Mouse (Mus musculus) myocyte (in vitro differentiated cells): ENCODE results near the gene Alk. TPM values are rescaled to one million over a fixed set of nuclear protein-coding genes. Genes with fewer than 3 reads are reported as not detected.

Experiments
- H3K27me3 ChIP-seq: one replicate; pipeline ENCODE4 v1.6.1; 2011; ENCODE audit not compliant: control insufficient read depth, insufficient read depth, insufficient read length
- H3K36me3 ChIP-seq: one replicate; pipeline ENCODE4 v1.6.1; 2011; ENCODE audit not compliant: control insufficient read depth, insufficient read depth
- H3K4me2 ChIP-seq: one replicate; pipeline ENCODE4 v1.6.1; 2011; ENCODE audit warnings: low read depth, control low read depth
- H3K4me3 ChIP-seq: one replicate; pipeline ENCODE4 v1.5.1; 2011; ENCODE audit warnings: mild to moderate bottlenecking, control low read depth, moderate library complexity
- H3K79me2 ChIP-seq: one replicate; pipeline ENCODE4 v1.6.1; 2011; ENCODE audit not compliant: control insufficient read depth, insufficient read depth
- H3ac ChIP-seq: one replicate; pipeline ENCODE4 v1.6.1; 2011; ENCODE audit not compliant: control insufficient read depth, insufficient read length
- CEBPB ChIP-seq: IDR thresholded peaks from 2 replicates; pipeline ENCODE4 v1.6.1; 2011; ENCODE audit warnings: mild to moderate bottlenecking, moderate library complexity; ENCODE audit not compliant: poor library complexity, insufficient read depth, severe bottlenecking
- E2F4 ChIP-seq: IDR thresholded peaks from one replicate; pipeline ENCODE4 v1.6.1; 2011; ENCODE audit warnings: mild to moderate bottlenecking, control low read depth, moderate library complexity; ENCODE audit not compliant: insufficient read depth
- MAX ChIP-seq: IDR thresholded peaks from one replicate; pipeline ENCODE4 v1.6.1; 2011; ENCODE audit warnings: low read depth, mild to moderate bottlenecking, control low read depth
- MYOD1 ChIP-seq, 3 experiments: IDR thresholded peaks; one replicate each; pipeline ENCODE4 v1.6.1; 2011; ENCODE audit warnings: control low read depth in 2 of 3, low read depth in 2 of 3, mild to moderate bottlenecking in 2 of 3, moderate library complexity in 1 of 3; ENCODE audit not compliant: insufficient read length in 2 of 3, control insufficient read depth in 1 of 3
- MYOG ChIP-seq, 3 experiments: IDR thresholded peaks; one replicate each; pipeline ENCODE4 v1.6.1; 2011; ENCODE audit warnings: control low read depth in 2 of 3, low read depth in 2 of 3, mild to moderate bottlenecking in 2 of 3; ENCODE audit not compliant: insufficient read length in 2 of 3, control insufficient read depth in 1 of 3, insufficient read depth in 1 of 3
- POLR2A ChIP-seq: IDR thresholded peaks from one replicate; pipeline ENCODE4 v1.6.1; 2011; ENCODE audit warnings: low read depth, mild to moderate bottlenecking, control low read depth, moderate library complexity; ENCODE audit not compliant: insufficient read length
- POLR2AphosphoS2 ChIP-seq: IDR thresholded peaks from one replicate; pipeline ENCODE4 v1.6.1; 2011; ENCODE audit warnings: low read depth, control low read depth; ENCODE audit not compliant: insufficient read length
- REST ChIP-seq: IDR thresholded peaks from one replicate; pipeline ENCODE4 v1.6.1; 2011; ENCODE audit warnings: mild to moderate bottlenecking, control low read depth, moderate library complexity; ENCODE audit not compliant: insufficient read depth, insufficient read length
- SRF ChIP-seq: IDR thresholded peaks from one replicate; pipeline ENCODE4 v1.6.1; 2011; ENCODE audit warnings: low read depth; ENCODE audit not compliant: control insufficient read depth, insufficient read length
- TCF12 ChIP-seq: IDR thresholded peaks from one replicate; pipeline ENCODE4 v1.6.1; 2011; ENCODE audit warnings: mild to moderate bottlenecking, control low read depth; ENCODE audit not compliant: poor library complexity, insufficient read depth, severe bottlenecking
- TCF3 ChIP-seq: IDR thresholded peaks from one replicate; pipeline ENCODE4 v1.6.1; 2011; ENCODE audit warnings: low read depth, control low read depth; ENCODE audit not compliant: insufficient read length
- USF1 ChIP-seq: IDR thresholded peaks from one replicate; pipeline ENCODE4 v1.6.1; 2011; ENCODE audit warnings: low read depth, mild to moderate bottlenecking, control low read depth, moderate library complexity
- polyA plus RNA-seq: library from polyadenylated mRNA; unstranded; fragments of >200 nt; fragmentation: generic; extraction: Trizol; gene quantifications from one replicate; pipeline ENCODE4 v1.2.1, GENCODE M21; 2012; ENCODE audit warnings: missing spikeins

Alk gene
- polyA plus RNA-seq, 1 experiment: not detected

DNA sequence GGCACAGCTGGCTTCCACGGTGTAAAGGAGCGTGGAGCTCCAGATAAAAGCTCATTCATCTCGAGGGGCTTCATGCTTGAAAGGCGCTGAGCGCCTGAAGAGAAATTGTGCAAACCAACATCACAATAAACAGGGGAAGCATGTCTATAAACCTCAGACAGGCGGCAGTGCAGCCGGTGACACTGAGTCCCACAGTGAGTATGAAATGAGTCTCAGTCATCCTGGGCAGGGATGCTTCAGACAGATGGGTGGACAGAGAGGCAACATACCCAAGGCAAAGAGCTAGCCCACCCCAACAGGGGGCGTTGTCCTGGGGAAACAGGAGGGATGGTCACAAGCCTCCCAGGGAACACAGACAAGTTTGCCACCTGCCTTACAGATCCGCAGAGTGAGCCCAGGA, 460.0 kb downstream of the Alk start:
- no peak overlapping the region for H3ac ChIP-seq
- no peak for TF ChIP-seq E2F4
- TF ChIP-seq REST: no peak
- no peak for TF ChIP-seq MYOG (IDR thresholded peaks at IDR 0.05; ENCODE audit: control insufficient read depth in 1 of 3, insufficient read depth in 1 of 3, insufficient read length in 2 of 3, low read depth in 2 of 3)
- no peak for TF ChIP-seq POLR2AphosphoS2
- TF ChIP-seq POLR2A: no peak
- no peak for TF ChIP-seq CEBPB
- TF ChIP-seq MAX: no peak
- no peak for TF ChIP-seq TCF3
- no peak for TF ChIP-seq SRF
- TF ChIP-seq USF1: no peak
- no peak for TF ChIP-seq TCF12
- no peak for TF ChIP-seq MYOD1 (IDR thresholded peaks at IDR 0.05; ENCODE audit: control insufficient read depth in 1 of 3, insufficient read length in 2 of 3, low read depth in 2 of 3)
- no peaks in the 10 kb centered on the region for H3K79me2 ChIP-seq
- H3K27me3 ChIP-seq: no peaks in the 10 kb centered on the region
- H3K4me3 ChIP-seq: no peak overlapping the region
- no peaks in the 10 kb centered on the region for H3K36me3 ChIP-seq
- H3K4me2 ChIP-seq: no peak overlapping the region

DNA sequence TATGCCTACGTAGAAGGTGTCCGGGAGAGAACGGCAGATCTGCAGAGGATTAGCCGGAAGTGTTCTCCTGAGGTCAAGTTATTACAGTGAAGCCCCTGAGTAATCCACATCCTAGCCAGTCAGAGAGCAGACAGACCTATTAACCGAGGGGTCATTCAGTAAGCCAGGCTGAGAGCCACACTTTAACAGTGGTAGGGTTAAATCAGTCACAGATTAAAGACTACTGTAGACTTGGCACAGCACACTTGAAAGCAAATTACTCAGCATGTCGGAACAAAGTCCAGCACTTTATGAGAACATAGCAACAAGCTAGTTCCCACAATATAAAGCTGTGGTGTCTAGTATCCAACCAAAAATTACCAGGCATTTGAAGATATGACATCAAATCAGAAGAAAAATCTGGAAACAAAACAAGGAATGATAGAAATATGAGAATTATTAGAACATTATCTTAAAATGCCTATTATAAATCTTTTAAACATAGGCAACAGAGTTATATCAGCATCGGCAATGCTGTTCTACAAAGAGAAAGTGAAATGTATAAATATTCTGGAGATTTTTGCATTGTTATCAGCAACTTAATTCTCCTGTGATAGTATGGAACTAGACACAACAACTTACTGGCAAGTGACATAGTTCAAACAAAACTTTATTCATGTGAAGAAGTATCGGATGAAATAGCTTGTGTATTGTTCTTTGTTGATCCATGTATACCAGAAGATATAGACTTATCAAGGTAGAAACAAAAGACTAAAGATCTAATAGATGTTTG, 472.1 kb downstream of the Alk start:
- H3K79me2 ChIP-seq: no peaks in the 10 kb centered on the region

DNA sequence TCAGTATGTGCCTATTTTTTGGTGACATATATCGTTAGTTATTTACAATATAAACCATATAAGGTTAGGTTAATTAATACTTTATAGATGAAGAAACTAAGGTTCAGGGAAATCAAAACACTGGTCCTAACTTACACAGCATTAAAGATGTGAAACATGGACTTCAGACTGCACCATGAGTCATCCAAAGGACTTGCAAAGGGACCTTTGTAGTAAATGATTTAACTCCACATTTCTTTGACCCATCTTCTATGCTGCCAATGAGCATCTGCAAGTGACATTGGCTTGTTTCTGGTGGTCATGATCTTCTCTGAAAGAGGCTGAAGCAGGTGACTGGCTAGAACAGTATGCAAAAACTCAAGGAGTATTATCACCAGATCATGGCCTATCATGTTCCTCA, 482.8 kb downstream of the Alk start:
- Histone ChIP-seq H3K4me3 (no peak overlapping the region), H3K27me3 (no peaks in the 10 kb centered on the region), H3K36me3 (no peaks in the 10 kb centered on the region), H3K4me2 (no peak overlapping the region), H3K79me2 (no peaks in the 10 kb centered on the region), H3ac (no peak overlapping the region)
- no peak for TF ChIP-seq POLR2A
- TF ChIP-seq USF1: no peak
- no peak for TF ChIP-seq MAX
- TF ChIP-seq CEBPB: no peak
- no peak for TF ChIP-seq TCF12
- TF ChIP-seq REST: no peak
- TF ChIP-seq MYOG (IDR thresholded peaks at IDR 0.05; ENCODE audit: control insufficient read depth in 1 of 3, insufficient read depth in 1 of 3, insufficient read length in 2 of 3, low read depth in 2 of 3): no peak
- no peak for TF ChIP-seq TCF3
- TF ChIP-seq E2F4: no peak
- no peak for TF ChIP-seq SRF
- no peak for TF ChIP-seq POLR2AphosphoS2
- TF ChIP-seq MYOD1 (IDR thresholded peaks at IDR 0.05; ENCODE audit: control insufficient read depth in 1 of 3, insufficient read length in 2 of 3, low read depth in 2 of 3): no peak

More for the DNA sequence above, 472.1 kb downstream of the Alk start:
- no peak for TF ChIP-seq REST
- no peak for TF ChIP-seq POLR2A
- TF ChIP-seq MYOG (IDR thresholded peaks at IDR 0.05; ENCODE audit: control insufficient read depth in 1 of 3, insufficient read depth in 1 of 3, insufficient read length in 2 of 3, low read depth in 2 of 3): no peak
- no peak for TF ChIP-seq MYOD1 (IDR thresholded peaks at IDR 0.05; ENCODE audit: control insufficient read depth in 1 of 3, insufficient read length in 2 of 3, low read depth in 2 of 3)
- no peak for TF ChIP-seq CEBPB
- no peak for TF ChIP-seq E2F4
- no peak for TF ChIP-seq USF1
- TF ChIP-seq SRF: no peak
- no peak for TF ChIP-seq MAX
- TF ChIP-seq TCF3: no peak
- TF ChIP-seq TCF12: no peak
- TF ChIP-seq POLR2AphosphoS2: no peak
- Histone ChIP-seq H3K27me3 (no peaks in the 10 kb centered on the region), H3K36me3 (no peaks in the 10 kb centered on the region), H3ac (no peak overlapping the region), H3K4me2 (no peak overlapping the region), H3K4me3 (no peak overlapping the region)

DNA sequence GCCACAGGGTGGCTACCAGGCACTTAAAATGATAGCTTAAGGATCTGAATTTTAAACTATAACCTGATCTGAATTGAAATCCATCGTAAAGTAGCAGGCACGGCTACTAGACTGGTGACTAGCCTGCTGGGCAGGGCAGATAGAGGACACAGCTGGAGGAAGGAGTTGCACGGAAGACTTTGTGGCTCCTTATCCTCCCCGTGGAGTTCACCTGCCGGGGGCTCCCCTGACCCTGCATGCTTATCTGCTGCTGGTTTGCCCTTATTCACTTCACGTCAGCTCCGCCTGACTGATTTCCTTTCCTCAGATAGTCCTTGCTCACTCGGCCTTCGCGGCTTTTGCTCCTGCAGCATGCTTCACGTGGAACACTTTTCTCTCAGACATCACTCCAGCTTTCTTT, 484.1 kb downstream of the Alk start:
- TF ChIP-seq REST (no peak), MYOG (IDR thresholded peaks at IDR 0.05; ENCODE audit: control insufficient read depth in 1 of 3, insufficient read depth in 1 of 3, insufficient read length in 2 of 3, low read depth in 2 of 3) (no peak), TCF3 (no peak), TCF12 (no peak), E2F4 (no peak), MYOD1 (IDR thresholded peaks at IDR 0.05; ENCODE audit: control insufficient read depth in 1 of 3, insufficient read length in 2 of 3, low read depth in 2 of 3) (no peak), POLR2A (no peak), MAX (no peak), CEBPB (no peak)

More for the DNA sequence above, 484.1 kb downstream of the Alk start:
- no peak overlapping the region for H3ac ChIP-seq
- H3K4me2 ChIP-seq: no peak overlapping the region
- H3K27me3 ChIP-seq: no peaks in the 10 kb centered on the region
- H3K79me2 ChIP-seq: no peaks in the 10 kb centered on the region
- no peaks in the 10 kb centered on the region for H3K36me3 ChIP-seq
- H3K4me3 ChIP-seq: no peak overlapping the region
